Mouse (Mus musculus) MEL (cell line): ENCODE measurements around the gene Calhm6. TPM values are rescaled to one million over a fixed set of nuclear protein-coding genes. Genes with fewer than 3 reads are reported as not detected.

Experiments used
- DNase-seq: peaks from one replicate; pipeline ENCODE4 v3.0.0; 2011; ENCODE audit warnings: low read depth, low spot score
- H3K27ac ChIP-seq: 2 replicates; pipeline ENCODE4 v1.5.1; 2012; ENCODE audit warnings: low read depth, mild to moderate bottlenecking, control low read depth, low read length, moderate library complexity; ENCODE audit not compliant: control insufficient read depth
- H3K27me3 ChIP-seq, 2 experiments: fragments of 150-350 bp in 1 of 2; sonication (generic) in 1 of 2; 2 replicates each; pipeline ENCODE4 v1.6.1; 2012; ENCODE audit warnings: low read length in 2 of 2, mild to moderate bottlenecking in 2 of 2, improper control_type of control experiment in 1 of 2, moderate library complexity in 1 of 2; ENCODE audit not compliant: insufficient read depth in 2 of 2, control insufficient read depth in 1 of 2
- H3K36me3 ChIP-seq, 2 experiments: 2 replicates each; pipeline ENCODE4 v1.6.1; 2012 to 2014; ENCODE audit warnings: low read length in 2 of 2, improper control_type of control experiment in 1 of 2, inconsistent platforms in 1 of 2, mild to moderate bottlenecking in 1 of 2; ENCODE audit not compliant: insufficient read depth in 2 of 2, control insufficient read depth in 1 of 2
- H3K4me1 ChIP-seq, 2 experiments: fragments of 150-350 bp in 1 of 2; sonication (generic) in 1 of 2; 2 replicates each; pipeline ENCODE4 v1.6.1; 2012; ENCODE audit warnings: low read length in 2 of 2, improper control_type of control experiment in 1 of 2, mild to moderate bottlenecking in 1 of 2; ENCODE audit not compliant: insufficient read depth in 2 of 2, control insufficient read depth in 1 of 2
- H3K4me3 ChIP-seq, 2 experiments: fragments of 150-350 bp in 1 of 2; sonication (generic) in 1 of 2; 2 replicates each; pipeline ENCODE4 v1.5.1; 2012; ENCODE audit warnings: low read depth in 2 of 2, low read length in 2 of 2, mild to moderate bottlenecking in 2 of 2, moderate library complexity in 2 of 2, control low read depth in 1 of 2, improper control_type of control experiment in 1 of 2; ENCODE audit not compliant: control insufficient read depth in 1 of 2, insufficient read depth in 1 of 2
- H3K79me2 ChIP-seq: 2 replicates; pipeline ENCODE4 v1.6.1; 2012; ENCODE audit warnings: mild to moderate bottlenecking, low read length, moderate library complexity; ENCODE audit not compliant: control insufficient read depth, poor library complexity, insufficient read depth
- H3K9ac ChIP-seq: 2 replicates; pipeline ENCODE4 v1.6.1; 2012; ENCODE audit warnings: low read depth, mild to moderate bottlenecking, control low read depth, low read length, moderate library complexity; ENCODE audit not compliant: control insufficient read depth, poor library complexity, severe bottlenecking
- H3K9me3 ChIP-seq: fragments of 150-350 bp; sonication (generic); replicated peaks from 2 replicates; pipeline ENCODE4 v1.6.1; 2012; ENCODE audit warnings: mild to moderate bottlenecking, low read length, improper control_type of control experiment, moderate library complexity; ENCODE audit not compliant: insufficient read depth
- CHD2 ChIP-seq: IDR thresholded peaks from 2 replicates; pipeline ENCODE4 v1.6.1; 2011; ENCODE audit warnings: low read length, improper control_type of control experiment
- CTCF ChIP-seq, 3 experiments: IDR thresholded peaks in 2 of 3; conservative IDR thresholded peaks in 1 of 3; 2 replicates each; pipeline ENCODE4 v1.5.1; 2011 to 2012; ENCODE audit warnings: low read length in 3 of 3, low read depth in 2 of 3, mild to moderate bottlenecking in 2 of 3, improper control_type of control experiment in 1 of 3, inconsistent platforms in 1 of 3, mixed read lengths in 1 of 3, moderate library complexity in 1 of 3; ENCODE audit not compliant: control insufficient read depth in 1 of 3, insufficient read depth in 1 of 3, poor library complexity in 1 of 3, severe bottlenecking in 1 of 3
- MYB ChIP-seq: IDR thresholded peaks from 2 replicates; pipeline ENCODE4 v1.6.1; 2011; ENCODE audit warnings: mild to moderate bottlenecking, low read depth, low read length, improper control_type of control experiment
- RAD21 ChIP-seq: IDR thresholded peaks from 2 replicates; pipeline ENCODE4 v1.6.1; 2011; ENCODE audit warnings: mild to moderate bottlenecking, low read depth, low read length, improper control_type of control experiment
- SIN3A ChIP-seq: IDR thresholded peaks from 2 replicates; pipeline ENCODE4 v1.6.1; 2012; ENCODE audit warnings: low read length, improper control_type of control experiment, inconsistent platforms
- TAL1 ChIP-seq: IDR thresholded peaks from 2 replicates; pipeline ENCODE4 v1.6.1; 2012; ENCODE audit warnings: mild to moderate bottlenecking, inconsistent platforms, low read length, moderate library complexity, mixed read lengths
- TBP ChIP-seq: IDR thresholded peaks from 2 replicates; pipeline ENCODE4 v1.8.0; 2011; ENCODE audit warnings: low read depth, low read length, improper control_type of control experiment
- TCF12 ChIP-seq: IDR thresholded peaks from 2 replicates; pipeline ENCODE4 v1.6.1; 2014; ENCODE audit warnings: low read depth, mild to moderate bottlenecking, inconsistent platforms, low read length, improper control_type of control experiment, moderate library complexity
- UBTF ChIP-seq: IDR thresholded peaks from 2 replicates; pipeline ENCODE4 v1.6.1; 2012; ENCODE audit warnings: low read depth, mild to moderate bottlenecking, inconsistent platforms, low read length, improper control_type of control experiment, moderate library complexity, borderline replicate concordance; ENCODE audit not compliant: insufficient read depth
- ZC3H11A ChIP-seq: IDR thresholded peaks from 2 replicates; pipeline ENCODE4 v1.6.1; 2012; ENCODE audit warnings: low read depth, mild to moderate bottlenecking, inconsistent platforms, low read length, improper control_type of control experiment
- ZMIZ1 ChIP-seq: IDR thresholded peaks from 2 replicates; pipeline ENCODE4 v1.6.1; 2012; ENCODE audit warnings: low read depth, mild to moderate bottlenecking, inconsistent platforms, low read length, improper control_type of control experiment, moderate library complexity
- polyA plus RNA-seq, 2 experiments: library from polyadenylated mRNA; stranded (reverse) in 1 of 2; unstranded in 1 of 2; fragments of >175 nt in 1 of 2; fragments of >200 nt in 1 of 2; gene quantifications; 2 replicates each; pipeline versions ENCODE4 v1.2.1 to v1.2.4; 2012; ENCODE audit warnings: low replicate concordance in 2 of 2, low read depth in 1 of 2; ENCODE audit not compliant: insufficient read length in 2 of 2, insufficient read depth in 1 of 2, missing spikeins in 1 of 2
- total RNA-seq: library from RNA; depleted of rRNA; stranded (reverse); fragments of 300-350 nt; gene quantifications from 2 replicates; pipeline ENCODE4 v1.2.3, GENCODE M21; 2012; rRNA removed

Gene Calhm6
- total RNA-seq, result not detected in 2 replicates
- not detected for polyA plus RNA-seq

DNA sequence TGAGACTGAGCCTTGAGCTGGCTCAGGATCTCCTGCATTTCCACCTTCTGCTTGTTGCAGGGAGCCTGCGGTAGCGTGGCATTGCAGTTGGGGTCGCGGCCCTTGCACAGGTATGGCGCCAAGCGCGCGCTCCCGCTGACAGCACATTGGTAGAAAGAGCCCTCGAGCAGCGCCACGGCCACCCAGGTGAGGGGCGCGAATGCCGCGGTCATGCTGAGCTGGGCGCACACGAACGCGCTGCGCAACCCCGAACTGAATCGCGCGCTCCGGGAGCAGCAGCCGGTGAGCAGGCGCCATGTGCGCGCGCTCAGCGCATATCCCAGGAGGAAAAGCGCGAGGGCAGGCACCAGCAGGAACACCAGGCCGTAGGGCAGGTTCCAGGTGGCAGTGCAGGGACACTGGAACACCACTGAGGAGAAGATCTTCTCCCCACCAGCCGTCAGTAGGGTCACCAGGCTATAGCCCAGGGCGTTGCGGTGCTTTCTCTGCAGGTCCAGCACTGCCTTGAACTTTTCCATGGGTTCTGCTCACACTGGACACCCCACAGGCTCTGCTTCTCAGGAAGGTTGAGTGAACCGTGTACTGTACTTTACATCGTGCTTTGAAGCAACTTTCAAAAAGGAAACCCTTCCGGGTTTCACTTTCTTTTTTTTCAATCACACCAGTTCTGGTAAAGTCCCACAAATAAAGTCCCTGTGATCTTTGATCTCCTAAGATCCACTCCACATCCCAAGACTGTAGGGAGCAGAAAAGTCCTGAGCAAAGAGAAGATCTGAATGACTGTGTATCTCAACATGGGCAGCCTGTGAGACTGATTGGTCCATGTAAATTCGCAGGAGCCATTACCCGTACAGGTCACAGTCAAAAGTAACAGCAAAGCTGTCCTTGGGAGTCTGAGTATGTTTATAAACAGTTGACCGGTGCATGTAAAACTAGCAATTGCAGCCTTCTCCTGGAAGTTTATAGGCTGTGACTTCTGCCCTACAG is at the start of gene Calhm6:
Gene Calhm6 (minus strand): TSS at position 593 of the 987 bp plus-strand sequence.
- DNase-seq, result no peak
- TF ChIP-seq TAL1, result no peak
- TF ChIP-seq ZC3H11A, result no peak
- TF ChIP-seq CTCF (IDR thresholded peaks at IDR 0.05 in 2 of 3, conservative IDR thresholded peaks at IDR 0.05 in 1 of 3; ENCODE audit: control insufficient read depth in 1 of 3, insufficient read depth in 1 of 3, low read depth in 2 of 3, low read length in 3 of 3, poor library complexity in 1 of 3, severe bottlenecking in 1 of 3), result no peak
- TF ChIP-seq, all 39 proteins: peak for 0
- H3K79me2 ChIP-seq, result no peaks in the 10 kb centered on the region
- no peaks in the 10 kb centered on the region for H3K9me3 ChIP-seq
- no peaks in the 10 kb centered on the region for H3K27me3 ChIP-seq
- H3K4me3 ChIP-seq, result no peak within 1 kb of the TSS
- H3K36me3 ChIP-seq, result no peaks in the 10 kb centered on the region
- H3K9ac ChIP-seq, result no peak within 1 kb of the TSS
- H3K4me1 ChIP-seq, result no peaks in the 10 kb centered on the region
- no peak within 1 kb of the TSS for H3K27ac ChIP-seq

DNA sequence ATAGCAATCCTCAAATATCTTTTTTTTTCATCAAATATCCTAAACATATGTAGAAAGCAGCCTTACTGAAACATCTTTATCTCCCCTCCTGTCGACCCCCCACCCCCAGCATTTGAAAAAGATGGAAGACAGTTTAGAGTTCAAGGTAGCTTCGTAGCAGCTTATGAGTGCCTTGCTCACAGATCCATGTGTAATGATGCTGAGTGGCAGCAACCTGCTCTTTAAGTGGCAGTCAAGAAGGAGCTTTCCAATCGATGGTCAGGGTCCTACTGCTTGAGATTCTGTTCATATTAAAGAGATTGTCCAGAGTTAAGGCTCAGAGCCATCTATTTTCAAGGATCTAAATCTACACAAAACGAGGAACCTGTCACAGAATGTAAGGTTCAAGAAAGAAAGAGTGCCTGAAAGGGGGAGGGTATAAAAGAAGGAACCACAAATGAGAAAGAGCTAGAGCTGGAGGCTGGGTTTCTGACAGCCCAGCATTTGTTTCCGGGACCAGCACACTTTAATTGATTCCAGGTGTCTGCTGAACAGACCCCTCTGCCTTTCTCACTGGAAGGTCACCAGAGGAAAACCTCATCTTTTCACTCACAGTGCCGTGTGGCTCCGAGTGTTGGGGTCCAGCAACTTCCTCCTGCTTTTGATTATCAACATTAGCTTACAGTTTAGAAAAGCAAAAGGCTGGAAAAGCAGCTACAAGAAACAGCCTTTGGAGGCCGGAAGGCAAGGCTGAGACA is 48.3 kb upstream of the Calhm6 start:
- Histone ChIP-seq H3K9me3 (no peaks in the 10 kb centered on the region), H3K9ac (no peak overlapping the region), H3K27me3 (no peaks in the 10 kb centered on the region), H3K4me3 (no peak overlapping the region), H3K79me2 (no peaks in the 10 kb centered on the region), H3K27ac (no peak overlapping the region), H3K4me1 (no peaks in the 10 kb centered on the region), H3K36me3 (no peaks in the 10 kb centered on the region)
- TF ChIP-seq CHD2 (no peak), MYB (no peak), ZC3H11A (no peak), UBTF (no peak), TBP (no peak), TCF12 (no peak), ZMIZ1 (no peak), RAD21 (no peak), SIN3A (no peak)
- DNase-seq, result no peak
